ENCODE assay signal across 8 mouse cellular contexts in the genomic region with DNA sequence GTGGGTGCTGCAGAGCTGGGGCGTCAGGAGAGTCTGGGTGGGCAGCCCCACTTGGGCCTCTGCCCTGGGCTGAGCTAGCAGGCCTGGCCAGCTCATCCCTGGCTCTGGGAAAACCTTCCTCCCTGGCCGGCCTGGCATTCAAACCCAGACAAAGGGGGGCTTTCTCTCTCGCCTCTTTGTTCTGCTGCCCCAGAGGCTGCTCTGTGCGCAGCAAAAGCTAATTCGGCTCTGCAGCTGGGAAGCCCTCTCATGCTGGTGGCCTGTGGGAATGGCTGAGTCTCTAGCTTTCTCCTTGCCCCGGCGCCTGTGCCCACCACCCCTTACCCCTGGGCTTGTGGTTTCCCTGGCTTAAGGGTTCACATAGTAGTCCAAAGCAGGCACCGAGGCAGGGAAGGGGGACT. TPM values are rescaled to one million over a fixed set of nuclear protein-coding genes. Genes with fewer than 3 reads are reported as not detected.
DNase-seq lines count a peak whose midpoint lies in the region; ATAC-seq and TF ChIP-seq lines count a peak whose summit lies in the region.

No protein-coding gene starts in this region.

- ATAC-seq in kidney, embryonic 14.5 days (ENCODE audit: low FRiP score, low TSS enrichment): no peak
- ATAC-seq in hindbrain, embryonic 12.5 days (ENCODE audit: low FRiP score): peak; percentile 52; the same call in 1 of the 2 replicates
- ATAC-seq in midbrain, postnatal 0 days (ENCODE audit: low FRiP score): peak; percentile 4; the same call in 1 of the 2 replicates
- ATAC-seq in frontal cortex, adult (ENCODE audit: low TSS enrichment): no peak

- H3K9me3 ChIP-seq in kidney, embryonic 14.5 days (ENCODE audit: control insufficient read depth, low read length): no peaks in the 10 kb centered on the region
- no peaks in the 10 kb centered on the region for H3K9me3 ChIP-seq in hindbrain, embryonic 12.5 days (replicated peaks)
- H3K9me3 ChIP-seq in midbrain, postnatal 0 days (ENCODE audit: low read length): no peaks in the 10 kb centered on the region

- H3K4me1 ChIP-seq in kidney, embryonic 14.5 days (ENCODE audit: control insufficient read depth, insufficient read depth, low read length): peaks cover 57% of the 10 kb centered on the region
- H3K4me1 ChIP-seq in hindbrain, embryonic 12.5 days: peaks cover 71% of the 10 kb centered on the region
- peaks cover 36% of the 10 kb centered on the region for H3K4me1 ChIP-seq in midbrain, postnatal 0 days (ENCODE audit: insufficient read depth, low read length)

- peak overlapping the region; percentile 62; the same call in 1 of the 2 replicates for H3K27ac ChIP-seq in kidney, embryonic 14.5 days (ENCODE audit: low read depth, low read length)
- peak overlapping the region; percentile 95 for H3K27ac ChIP-seq in hindbrain, embryonic 12.5 days
- H3K27ac ChIP-seq in midbrain, postnatal 0 days (ENCODE audit: low read depth, low read length): peak overlapping the region; percentile 63

- 68% methylated on average over 8 of the region's 8 CpGs for WGBS in kidney, embryonic 14.5 days
- 21% methylated on average over 8 of the region's 8 CpGs for WGBS in hindbrain, embryonic 12.5 days
- 15% methylated on average over 8 of the region's 8 CpGs for WGBS in midbrain, postnatal 0 days

- peaks cover 53% of the 10 kb centered on the region for H3K36me3 ChIP-seq in kidney, embryonic 14.5 days (ENCODE audit: control insufficient read depth, insufficient read depth, low read length)
- peaks cover 42% of the 10 kb centered on the region for H3K36me3 ChIP-seq in hindbrain, embryonic 12.5 days
- peaks cover 2% of the 10 kb centered on the region for H3K36me3 ChIP-seq in midbrain, postnatal 0 days (ENCODE audit: insufficient read depth, low read length)

- TF ChIP-seq CTCF in midbrain, postnatal 0 days (IDR thresholded peaks at IDR 0.05): 0 out of 2 replicates have a peak, but pooled peaks have one; percentile 3

- no peaks in the 10 kb centered on the region for H3K27me3 ChIP-seq in kidney, embryonic 14.5 days (ENCODE audit: control insufficient read depth, insufficient read depth, low read length)
- H3K27me3 ChIP-seq in hindbrain, embryonic 12.5 days: no peaks in the 10 kb centered on the region
- H3K27me3 ChIP-seq in midbrain, postnatal 0 days (ENCODE audit: insufficient read depth, low read length): no peaks in the 10 kb centered on the region

- no peak for DNase-seq in kidney, postnatal 10 days
- DNase-seq in embryo, embryonic 10.5 days (ENCODE audit: low spot score): peak; percentile 72
- DNase-seq in midbrain, postnatal 0 days (ENCODE audit: low spot score): peak; percentile 65
- no peak for DNase-seq in gastrocnemius, postnatal 10 days
- DNase-seq in c-Kit-positive CD71-positive TER-119-positive erythroid progenitor cells, embryonic 14.5 days (ENCODE audit: low spot score): no peak

- H3K4me2 ChIP-seq in kidney, embryonic 14.5 days (replicated peaks; ENCODE audit: low read depth, low read length): 0 out of 2 replicates have a peak overlapping the region, but pooled peaks have one; percentile 8
- peak overlapping the region; percentile 86 for H3K4me2 ChIP-seq in hindbrain, embryonic 12.5 days (replicated peaks)
- H3K4me2 ChIP-seq in midbrain, postnatal 0 days (ENCODE audit: low read depth, low read length, poor library complexity, severe bottlenecking): peak overlapping the region; percentile 98

- H3K9ac ChIP-seq in kidney, embryonic 14.5 days (ENCODE audit: low read depth, low read length): peak overlapping the region; percentile 32; the same call in 1 of the 2 replicates
- H3K9ac ChIP-seq in hindbrain, embryonic 12.5 days: peak overlapping the region; percentile 99
- peak overlapping the region; percentile 50 for H3K9ac ChIP-seq in midbrain, postnatal 0 days (replicated peaks; ENCODE audit: low read length, poor library complexity, severe bottlenecking)

- peak overlapping the region; percentile 7; the same call in 1 of the 2 replicates for H3K4me3 ChIP-seq in kidney, embryonic 14.5 days (ENCODE audit: low read length)
- peak overlapping the region; percentile 94 for H3K4me3 ChIP-seq in hindbrain, embryonic 12.5 days
- H3K4me3 ChIP-seq in midbrain, postnatal 0 days (ENCODE audit: low read depth, low read length): peak overlapping the region; percentile 15

RNA-seq across cellular contexts. Expression of a gene that starts 5.7 kb away (rescaled TPM):
- polyA plus RNA-seq in kidney, embryonic 14.5 days (2014; fragmentation: Nextera tagmentation; extraction: Ambion mirVana): 28.3 and 35.6 TPM in 2 replicates
- 41.8 and 44.7 TPM in 2 replicates for polyA plus RNA-seq in hindbrain, embryonic 12.5 days (2016; fragmentation: Nextera tagmentation; extraction: Ambion mirVana)
- total RNA-seq in midbrain, postnatal 0 days (2014; rRNA removed): 96.6 and 103 TPM in 2 replicates
- 27.8 and 30.4 TPM in 2 replicates for polyA plus RNA-seq in midbrain, postnatal 0 days (2015; fragmentation: Nextera tagmentation; extraction: Ambion mirVana)
- total RNA-seq in gastrocnemius, postnatal 10 days (2021): 10 to 100 TPM; 26.1 to 29.7 TPM

Comparison
In these comparisons a context has a peak if more than half of its experiments do, and no peak if none do; other contexts are left out.
1. ATAC-seq: peak in hindbrain, embryonic 12.5 days (single experiment) and midbrain, postnatal 0 days (single experiment); none in kidney, embryonic 14.5 days (single experiment) and frontal cortex, adult (single experiment).
2. H3K4me2 ChIP-seq: peak in every context shown above with its lines; median percentile 98 in midbrain, postnatal 0 days; 86 in hindbrain, embryonic 12.5 days; 8 in kidney, embryonic 14.5 days.
3. H3K4me3 ChIP-seq: peak in every context shown above with its lines; median percentile 94 in hindbrain, embryonic 12.5 days; 15 in midbrain, postnatal 0 days; 7 in kidney, embryonic 14.5 days.
4. H3K9ac ChIP-seq: peak in every context shown above with its lines; median percentile 99 in hindbrain, embryonic 12.5 days; 50 in midbrain, postnatal 0 days; 32 in kidney, embryonic 14.5 days.
5. DNase-seq: peak in embryo, embryonic 10.5 days (single experiment) and midbrain, postnatal 0 days (single experiment); none in kidney, postnatal 10 days (single experiment), gastrocnemius, postnatal 10 days (single experiment) and c-Kit-positive CD71-positive TER-119-positive erythroid progenitor cells, embryonic 14.5 days (single experiment).
6. Peak in every context shown above with its lines, with median percentiles within 50 percentile points of each other: H3K27ac ChIP-seq.